Mouse (Mus musculus): ENCODE measurements around the gene Slc46a1. TPM values are rescaled to one million over a fixed set of nuclear protein-coding genes. Genes with fewer than 3 reads are reported as not detected.

Gene Slc46a1
- polyA plus RNA-seq, 1 experiment from 2014 or later, result 13.3 TPM

DNA sequence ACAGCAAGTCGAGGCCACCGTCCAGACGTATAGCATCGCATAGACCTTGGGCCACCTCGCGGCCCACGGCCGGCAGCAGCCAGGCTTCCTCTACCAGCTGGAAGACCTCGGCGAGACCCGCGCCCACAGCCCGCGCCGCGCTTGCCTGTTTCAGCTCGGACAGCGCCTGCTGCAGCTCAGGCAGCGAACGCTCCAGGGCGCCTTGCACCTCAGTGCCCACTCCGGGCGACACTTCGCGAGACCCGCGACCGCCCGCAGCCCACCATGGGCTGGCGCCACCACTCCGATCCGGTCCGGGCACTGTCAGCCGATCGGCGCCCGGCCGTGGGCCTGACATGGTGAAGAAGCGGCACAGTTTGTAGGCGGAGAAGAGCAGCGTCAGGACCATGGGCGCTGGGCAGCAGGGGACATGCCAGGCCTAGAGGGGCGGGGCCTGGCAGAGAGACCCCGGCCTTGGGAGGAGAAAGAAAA, 31.6 kb downstream of the Slc46a1 start:
- H3K36me3 ChIP-seq, result no peaks in the 10 kb centered on the region
- peak overlapping the region; percentile 98 for H3K4me2 ChIP-seq (replicated peaks)
- ATAC-seq, result peak; percentile 35
- H3K4me1 ChIP-seq (replicated peaks), result peaks cover 10% of the 10 kb centered on the region; the same call in 1 of the 2 replicates
- H3K9me3 ChIP-seq, result no peaks in the 10 kb centered on the region
- peaks cover 23% of the 10 kb centered on the region for H3K27me3 ChIP-seq (replicated peaks)
- under 1% methylated on average over 44 of the region's 44 CpGs for WGBS
- H3K9ac ChIP-seq, result peak overlapping the region; percentile 43
- H3K4me3 ChIP-seq (replicated peaks), result peak overlapping the region; percentile 50
- no peak overlapping the region for H3K27ac ChIP-seq

DNA sequence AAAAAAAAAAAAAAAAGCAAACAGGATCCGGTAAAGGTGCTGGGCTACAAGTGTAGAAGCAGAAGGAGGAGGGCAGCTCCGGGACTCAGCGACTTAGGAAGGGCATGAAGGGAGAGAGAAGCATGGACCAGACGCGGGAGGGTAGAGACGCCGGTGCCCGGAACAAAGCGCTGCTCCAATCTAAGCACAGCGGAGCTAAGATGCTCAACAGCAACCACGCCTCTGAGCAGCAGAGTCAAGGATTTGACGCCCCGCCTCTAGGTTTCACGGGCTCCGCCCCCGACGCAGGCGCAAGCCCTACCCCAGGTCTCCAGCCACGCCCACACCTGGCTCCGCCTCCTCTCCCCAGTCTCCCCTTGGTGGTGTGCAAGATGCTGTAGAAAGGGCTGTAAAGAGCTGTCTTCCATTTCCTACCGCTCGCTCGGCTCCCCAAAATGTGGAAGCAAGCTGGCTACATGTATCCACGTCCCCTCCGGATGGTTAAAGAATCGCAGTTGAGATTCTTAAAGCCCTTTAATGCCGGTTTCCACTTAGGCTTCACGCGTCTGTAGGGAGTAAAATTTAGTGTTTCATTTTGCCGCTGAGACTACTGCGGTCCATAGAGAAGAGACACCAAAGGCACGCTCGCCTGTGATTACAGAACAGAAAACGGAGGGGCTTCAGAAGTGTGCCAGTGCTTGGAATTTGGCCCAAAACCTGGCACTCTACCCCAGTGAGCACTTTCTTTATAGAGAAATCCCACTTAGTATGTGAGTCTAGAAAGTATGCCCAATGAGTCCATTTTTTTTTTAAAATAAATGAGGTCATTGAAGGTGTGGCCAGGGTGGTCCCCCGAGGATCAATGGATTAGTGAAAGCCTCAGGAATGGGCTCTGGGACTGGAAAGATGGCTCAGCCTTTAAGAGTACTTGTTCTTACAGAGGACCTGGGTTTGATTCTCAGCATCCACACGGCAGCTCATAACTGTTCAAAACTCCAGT, 32.3 kb downstream of the Slc46a1 start, which contains the start of gene Sarm1:
Gene Sarm1 (minus strand): TSS at position 211 of the 979 bp plus-strand sequence.
- Histone ChIP-seq H3K9ac (peak within 1 kb of the TSS; percentile 43), H3K27ac (no peak within 1 kb of the TSS), H3K9me3 (no peaks in the 10 kb centered on the region), H3K4me1 (replicated peaks) (peaks cover 10% of the 10 kb centered on the region; the same call in 1 of the 2 replicates), H3K27me3 (replicated peaks) (peaks cover 23% of the 10 kb centered on the region), H3K36me3 (no peaks in the 10 kb centered on the region), H3K4me2 (replicated peaks) (peak within 1 kb of the TSS; percentile 98), H3K4me3 (replicated peaks) (peak within 1 kb of the TSS; percentile 50)
- ATAC-seq, result peak; percentile 98
- 3% methylated on average over 36 of the region's 36 CpGs for WGBS

DNA sequence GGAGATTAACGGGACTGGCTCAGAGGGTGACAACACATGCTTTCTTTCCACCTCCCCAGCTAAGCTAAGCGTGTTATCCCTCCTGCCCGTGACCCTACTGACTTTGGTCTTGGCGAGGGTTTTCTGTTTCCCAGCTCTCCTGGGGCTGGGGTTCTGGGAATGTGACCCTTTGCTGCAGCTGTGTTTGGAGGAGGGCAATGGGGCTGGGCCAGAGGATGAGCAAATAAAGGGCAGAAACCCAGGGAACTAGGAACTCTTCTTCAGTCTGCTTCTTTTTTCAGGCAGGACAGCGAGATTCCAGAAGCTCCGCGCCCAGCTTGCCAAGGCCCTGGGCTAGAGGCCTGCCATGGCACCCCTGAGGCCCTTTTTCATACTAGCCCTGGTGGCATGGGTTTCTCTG, 33.5 kb downstream of the Slc46a1 start, which contains the start of gene Vtn:
Gene Vtn (plus strand): TSS at position 88 of the 400 bp plus-strand sequence.
- H3K9me3 ChIP-seq, result no peaks in the 10 kb centered on the region
- H3K4me2 ChIP-seq (replicated peaks), result peak within 1 kb of the TSS; percentile 98
- no peak within 1 kb of the TSS for H3K9ac ChIP-seq
- no peaks in the 10 kb centered on the region for H3K36me3 ChIP-seq
- H3K4me1 ChIP-seq (replicated peaks), result peaks cover 10% of the 10 kb centered on the region; the same call in 1 of the 2 replicates
- peaks cover 23% of the 10 kb centered on the region for H3K27me3 ChIP-seq (replicated peaks)
- ATAC-seq, result no peak
- peak within 1 kb of the TSS; percentile 50 for H3K4me3 ChIP-seq (replicated peaks)
- H3K27ac ChIP-seq, result no peak within 1 kb of the TSS
- 59% methylated on average over 7 of the region's 7 CpGs for WGBS

DNA sequence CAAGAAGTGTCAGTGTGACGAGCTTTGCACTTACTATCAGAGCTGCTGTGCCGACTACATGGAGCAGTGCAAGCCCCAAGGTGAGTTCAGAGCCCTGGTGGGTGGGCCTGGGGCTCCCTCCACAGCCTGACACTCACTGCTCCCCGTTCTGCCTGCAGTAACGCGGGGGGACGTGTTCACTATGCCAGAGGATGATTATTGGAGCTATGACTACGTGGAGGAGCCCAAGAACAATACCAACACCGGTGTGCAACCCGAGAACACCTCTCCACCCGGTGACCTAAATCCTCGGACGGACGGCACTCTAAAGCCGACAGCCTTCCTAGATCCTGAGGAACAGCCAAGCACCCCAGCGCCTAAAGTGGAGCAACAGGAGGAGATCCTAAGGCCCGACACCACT, 34.0 kb downstream of the Slc46a1 start:
- Histone ChIP-seq H3K36me3 (no peaks in the 10 kb centered on the region), H3K27me3 (replicated peaks) (peaks cover 20% of the 10 kb centered on the region), H3K4me3 (replicated peaks) (no peak overlapping the region), H3K4me1 (replicated peaks) (peaks cover 10% of the 10 kb centered on the region; the same call in 1 of the 2 replicates), H3K9me3 (no peaks in the 10 kb centered on the region), H3K4me2 (replicated peaks) (no peak overlapping the region), H3K9ac (no peak overlapping the region), H3K27ac (no peak overlapping the region)
- no peak for ATAC-seq
- WGBS, result 49% methylated on average over 16 of the region's 16 CpGs

DNA sequence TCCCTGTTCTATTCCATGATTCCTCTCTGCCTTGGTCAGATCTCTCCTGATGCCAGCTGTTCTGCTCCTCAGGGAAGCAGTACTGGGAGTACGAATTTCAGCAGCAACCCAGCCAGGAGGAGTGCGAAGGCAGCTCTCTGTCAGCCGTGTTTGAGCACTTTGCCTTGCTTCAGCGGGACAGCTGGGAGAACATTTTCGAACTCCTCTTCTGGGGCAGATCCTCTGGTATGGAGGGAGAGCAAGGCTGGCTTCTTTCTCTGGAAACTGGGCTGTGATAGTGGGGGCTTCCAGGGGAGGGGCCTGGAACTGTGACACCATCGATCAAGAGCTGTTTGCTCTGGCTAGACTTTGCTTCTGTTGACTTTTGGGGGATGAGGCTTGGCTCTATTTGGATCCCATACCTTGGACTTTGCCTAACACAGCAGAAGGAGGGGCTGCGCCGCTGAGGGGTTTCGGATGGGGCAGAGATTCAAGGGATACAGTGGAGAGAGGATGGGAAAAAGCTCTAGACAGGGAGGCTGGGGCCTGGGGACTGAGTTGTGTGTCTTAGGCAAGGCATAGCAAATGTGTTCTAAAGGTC, 35.2 kb downstream of the Slc46a1 start:
- Histone ChIP-seq H3K9me3 (no peaks in the 10 kb centered on the region), H3K27ac (no peak overlapping the region), H3K9ac (no peak overlapping the region), H3K4me2 (replicated peaks) (no peak overlapping the region), H3K4me1 (replicated peaks) (peaks cover 10% of the 10 kb centered on the region; the same call in 1 of the 2 replicates), H3K4me3 (replicated peaks) (no peak overlapping the region), H3K27me3 (replicated peaks) (peaks cover 18% of the 10 kb centered on the region), H3K36me3 (no peaks in the 10 kb centered on the region)
- 65% methylated on average over 9 of the region's 9 CpGs for WGBS
- ATAC-seq, result no peak

DNA sequence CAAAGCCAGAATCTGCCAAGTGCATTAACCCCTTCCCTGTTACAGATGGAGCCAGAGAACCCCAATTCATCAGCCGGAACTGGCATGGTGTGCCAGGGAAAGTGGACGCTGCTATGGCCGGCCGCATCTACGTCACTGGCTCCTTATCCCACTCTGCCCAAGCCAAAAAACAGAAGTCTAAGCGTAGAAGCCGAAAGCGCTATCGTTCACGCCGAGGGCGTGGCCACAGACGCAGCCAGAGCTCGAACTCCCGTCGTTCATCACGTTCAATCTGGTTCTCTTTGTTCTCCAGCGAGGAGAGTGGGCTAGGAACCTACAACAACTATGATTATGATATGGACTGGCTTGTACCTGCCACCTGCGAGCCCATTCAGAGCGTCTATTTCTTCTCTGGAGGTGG, 36.0 kb downstream of the Slc46a1 start:
- ATAC-seq, result no peak
- no peaks in the 10 kb centered on the region for H3K36me3 ChIP-seq
- no peak overlapping the region for H3K27ac ChIP-seq
- H3K4me2 ChIP-seq (replicated peaks), result no peak overlapping the region
- H3K4me1 ChIP-seq (replicated peaks), result peaks cover 10% of the 10 kb centered on the region; the same call in 1 of the 2 replicates
- WGBS, result 76% methylated on average over 20 of the region's 20 CpGs
- H3K27me3 ChIP-seq (replicated peaks), result peaks cover 12% of the 10 kb centered on the region
- no peak overlapping the region for H3K4me3 ChIP-seq (replicated peaks)
- no peaks in the 10 kb centered on the region for H3K9me3 ChIP-seq
- H3K9ac ChIP-seq, result no peak overlapping the region

DNA sequence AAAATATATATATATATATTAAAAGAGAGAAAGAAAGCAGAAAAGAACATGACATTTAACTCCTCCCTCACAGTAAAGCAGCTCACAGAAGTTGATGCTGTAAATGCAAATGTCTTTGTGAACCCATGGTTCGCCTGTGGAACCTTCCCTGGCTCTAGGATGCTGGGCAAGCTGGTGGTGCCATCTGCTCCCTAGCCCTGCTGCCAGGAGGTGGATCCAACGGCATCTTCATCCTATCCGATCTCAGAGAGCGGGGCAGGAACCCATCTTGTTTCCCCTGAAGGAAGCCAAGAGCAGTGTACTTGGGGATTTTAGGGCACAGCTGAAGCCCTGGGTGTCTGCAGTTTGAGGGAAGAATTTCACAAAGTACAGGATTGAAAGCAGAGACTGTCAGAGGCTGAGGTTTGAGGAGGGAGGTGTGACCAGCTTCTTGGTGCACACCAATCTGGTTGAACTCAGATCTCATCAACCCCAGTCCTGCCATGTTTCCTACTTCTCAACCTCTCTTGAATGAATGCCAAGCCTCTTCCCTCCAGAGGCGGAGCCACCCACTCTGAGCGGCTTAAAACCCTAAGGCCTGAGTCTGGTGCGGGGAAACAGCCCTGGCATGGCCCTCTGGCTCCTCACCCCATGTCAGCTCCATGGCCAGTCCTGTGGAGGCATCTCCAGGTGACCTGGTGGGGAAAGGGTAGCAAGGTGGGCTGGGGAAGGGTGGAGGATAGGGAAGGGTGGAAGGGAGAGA, 37.6 kb downstream of the Slc46a1 start, which contains the start of gene Sebox:
Gene Sebox (plus strand): TSS at position 539 of the 742 bp plus-strand sequence.
- 0 out of 2 replicates have a peak, but pooled peaks cover 3% of the 10 kb centered on the region for H3K4me1 ChIP-seq (replicated peaks)
- no peak within 1 kb of the TSS for H3K27ac ChIP-seq
- no peak within 1 kb of the TSS for H3K4me3 ChIP-seq (replicated peaks)
- peaks cover 4% of the 10 kb centered on the region for H3K27me3 ChIP-seq (replicated peaks)
- no peaks in the 10 kb centered on the region for H3K9me3 ChIP-seq
- no peak within 1 kb of the TSS for H3K4me2 ChIP-seq (replicated peaks)
- ATAC-seq, result no peak
- H3K36me3 ChIP-seq, result peaks cover 7% of the 10 kb centered on the region; the same call in 1 of the 2 replicates
- WGBS, result 74% methylated on average over 7 of the region's 7 CpGs
- no peak within 1 kb of the TSS for H3K9ac ChIP-seq

DNA sequence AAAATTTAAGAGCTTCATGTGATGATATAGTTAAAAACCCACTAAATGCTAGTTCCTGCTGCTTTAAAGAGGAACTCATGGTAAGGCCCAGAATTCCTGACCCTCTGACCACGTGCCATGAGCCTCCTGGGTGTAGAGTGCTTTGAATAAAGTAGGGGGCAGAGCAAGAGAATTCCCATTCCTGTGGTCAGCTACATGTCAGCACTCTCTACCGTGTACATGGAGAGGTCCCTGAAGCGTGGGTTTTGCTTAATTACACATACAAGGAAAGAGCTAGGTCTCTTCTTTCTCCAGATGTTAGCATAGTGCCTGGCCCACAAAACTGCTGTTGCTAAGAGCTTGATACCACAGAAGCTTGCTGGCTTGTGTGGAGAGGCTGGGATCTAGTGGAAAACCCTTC, 39.9 kb downstream of the Slc46a1 start:
- H3K36me3 ChIP-seq, result peaks cover 11% of the 10 kb centered on the region; the same call in 1 of the 2 replicates
- no peak overlapping the region for H3K9ac ChIP-seq

DNA sequence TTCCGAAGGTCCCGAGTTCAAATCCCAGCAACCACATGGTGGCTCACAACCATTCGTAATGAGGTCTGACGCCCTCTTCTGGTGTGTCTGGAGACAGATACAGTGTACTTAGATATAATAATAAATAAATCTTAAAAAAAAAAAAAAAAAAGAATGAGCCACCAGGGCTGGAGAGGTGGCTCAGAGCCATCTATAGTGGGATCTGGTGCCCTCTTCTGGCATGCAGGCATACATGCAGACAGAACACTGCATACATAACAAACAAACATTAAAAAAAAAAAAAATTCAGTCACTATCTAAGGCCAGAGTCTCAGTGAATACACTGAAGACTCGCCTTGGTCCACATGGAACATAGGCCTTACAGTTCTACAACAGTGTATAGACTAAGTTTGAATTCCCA, 43.7 kb downstream of the Slc46a1 start:
- H3K4me1 ChIP-seq (replicated peaks), result peaks cover 12% of the 10 kb centered on the region
- no peaks in the 10 kb centered on the region for H3K9me3 ChIP-seq
- WGBS, result 77% methylated on average over 5 of the region's 5 CpGs

More for the DNA sequence above, 39.9 kb downstream of the Slc46a1 start:
- Histone ChIP-seq H3K27me3 (replicated peaks) (no peaks in the 10 kb centered on the region; the same call in 1 of the 2 replicates), H3K4me1 (replicated peaks) (0 out of 2 replicates have a peak, but pooled peaks cover 3% of the 10 kb centered on the region), H3K27ac (no peak overlapping the region), H3K4me3 (replicated peaks) (no peak overlapping the region), H3K4me2 (replicated peaks) (no peak overlapping the region), H3K9me3 (no peaks in the 10 kb centered on the region)
- no peak for ATAC-seq
- 77% methylated on average over 3 of the region's 3 CpGs for WGBS

DNA sequence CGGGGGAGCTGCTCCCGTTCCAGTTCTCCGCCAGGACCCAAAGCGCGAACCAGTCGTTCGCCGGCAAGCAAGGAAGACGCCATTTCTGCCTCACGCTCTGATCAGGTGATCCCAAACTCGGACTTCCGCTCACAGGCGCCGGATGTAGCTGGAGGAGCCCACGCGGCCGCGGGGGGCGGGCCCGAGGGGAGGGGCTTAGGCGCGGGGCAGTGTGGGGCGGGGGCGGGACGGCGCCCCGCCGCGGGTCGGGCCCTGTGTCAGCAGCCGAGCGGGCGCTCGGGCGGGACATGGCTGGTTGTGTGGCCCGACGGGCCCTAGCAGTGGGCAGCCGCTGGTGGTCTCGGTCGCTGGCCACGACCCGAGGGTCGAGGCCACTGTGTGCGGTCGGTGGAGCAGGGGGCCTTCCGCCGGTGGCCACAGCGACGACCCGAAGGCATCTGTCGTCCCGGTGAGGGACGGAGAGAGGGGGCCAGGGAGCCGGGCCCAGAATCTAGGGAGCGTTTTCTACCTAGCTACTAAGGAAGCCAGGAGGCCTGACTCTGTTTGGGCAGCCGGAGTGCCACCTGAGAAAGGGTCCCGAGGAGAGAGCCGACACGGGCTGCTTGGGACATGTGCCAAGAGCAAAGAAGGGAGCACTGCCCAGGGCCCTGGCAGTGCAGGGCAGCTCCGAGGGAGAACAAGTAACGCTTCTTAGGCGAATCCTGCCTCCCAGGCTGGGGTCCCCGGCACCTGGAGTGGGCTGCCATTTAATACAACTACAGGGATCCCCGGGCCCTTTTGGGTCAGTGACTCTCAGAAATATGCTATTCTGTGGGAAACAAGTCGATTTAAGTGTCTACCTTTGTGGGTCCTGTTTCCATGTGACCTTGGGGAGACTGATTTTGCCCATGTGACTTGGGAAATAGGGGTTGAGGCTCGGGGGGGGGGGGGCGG, 46.8 kb downstream of the Slc46a1 start, which contains the start of the genes Tmem199 and Poldip2:
Gene Tmem199 (minus strand): TSS at position 148 of the 933 bp plus-strand sequence.
Gene Poldip2 (plus strand): TSS at position 169 of the 933 bp plus-strand sequence.
- H3K4me2 ChIP-seq (replicated peaks), result peak within 1 kb of the TSS; percentile 86
- H3K4me3 ChIP-seq (replicated peaks), result peak within 1 kb of the TSS; percentile 70
- H3K9me3 ChIP-seq, result no peaks in the 10 kb centered on the region
- H3K36me3 ChIP-seq, result peaks cover 32% of the 10 kb centered on the region
- WGBS, result under 1% methylated on average over 54 of the region's 67 CpGs
- H3K27me3 ChIP-seq (replicated peaks), result no peaks in the 10 kb centered on the region
- H3K4me1 ChIP-seq (replicated peaks), result peaks cover 12% of the 10 kb centered on the region
- H3K27ac ChIP-seq, result peak within 1 kb of the TSS; percentile 68
- ATAC-seq, result peak; percentile 99
- H3K9ac ChIP-seq, result peak within 1 kb of the TSS; percentile 89

More for the DNA sequence above, 43.7 kb downstream of the Slc46a1 start:
- Histone ChIP-seq H3K4me3 (replicated peaks) (no peak overlapping the region), H3K4me2 (replicated peaks) (no peak overlapping the region), H3K9ac (no peak overlapping the region), H3K27ac (no peak overlapping the region), H3K36me3 (peaks cover 11% of the 10 kb centered on the region; the same call in 1 of the 2 replicates), H3K27me3 (replicated peaks) (no peaks in the 10 kb centered on the region)
- ATAC-seq, result no peak
